Mouse (Mus musculus): ENCODE measurements at regions not wholly inside any gene's neighbourhood (a gene's known extent, or its start where the extent isn't known, plus 50 kb on each side); places are given as distances from the start of the nearest gene placed in this dataset.
A peak's percentile ranks its signal among the peaks of the same experiment; 100 is the strongest.
"Not testable (repeated sequence)": the region's sequence is repeated elsewhere in the genome, so short reads cannot be mapped to it uniquely, and the experiment has no call there.

- not testable (repeated sequence) for DNase-seq
These were observed 99.3 kb downstream of the Gm7489 start for GRCm38 (mm10) chr15:53984006-53984405.

GRCm38 (mm10) chr15:53989888-53990287 lies 105.2 kb downstream of the Gm7489 start:
- DNase-seq = no peak

- no peak for DNase-seq
These were observed 110.6 kb downstream of the Gm7489 start for GRCm38 (mm10) chr15:53995199-53995868.

- no peak for DNase-seq
These were observed 114.0 kb downstream of the Gm7489 start for GRCm38 (mm10) chr15:53998600-53999290.

GRCm38 (mm10) chr15:54033756-54034155 lies 149.1 kb downstream of the Gm7489 start:
- no peak for DNase-seq

- no peak for DNase-seq
These were observed 166.0 kb downstream of the Gm7489 start for GRCm38 (mm10) chr15:54050711-54051110.

- peak; percentile 8 for DNase-seq
These were observed 185.4 kb downstream of the Gm7489 start for GRCm38 (mm10) chr15:54070005-54070634.

GRCm38 (mm10) chr15:54071732-54072131 lies 187.0 kb downstream of the Gm7489 start:
- no peak for DNase-seq

GRCm38 (mm10) chr15:54091301-54091700 lies 206.6 kb downstream of the Gm7489 start:
- no peak for DNase-seq

- DNase-seq = no peak
These were observed 207.7 kb downstream of the Gm7489 start for GRCm38 (mm10) chr15:54092386-54092785.

- DNase-seq = no peak
These were observed 212.8 kb downstream of the Gm7489 start for GRCm38 (mm10) chr15:54097498-54097897.

GRCm38 (mm10) chr15:54112406-54112805 lies 227.7 kb downstream of the Gm7489 start:
- DNase-seq = no peak

- DNase-seq = no peak
These were observed 229.4 kb downstream of the Gm7489 start for GRCm38 (mm10) chr15:54114096-54114512.

GRCm38 (mm10) chr15:54117967-54118538 lies 233.3 kb downstream of the Gm7489 start:
- DNase-seq = no peak

GRCm38 (mm10) chr15:54120456-54120855 lies 235.8 kb downstream of the Gm7489 start:
- no peak for DNase-seq

GRCm38 (mm10) chr15:54164350-54164749 lies 279.6 kb downstream of the Gm7489 start:
- no peak for DNase-seq

- DNase-seq = no peak
These were observed 283.2 kb downstream of the Gm7489 start for GRCm38 (mm10) chr15:54167842-54168361.

GRCm38 (mm10) chr15:54177221-54177620 lies 292.5 kb downstream of the Gm7489 start:
- no peak for DNase-seq

GRCm38 (mm10) chr15:54177791-54178190 lies 293.1 kb downstream of the Gm7489 start:
- no peak for DNase-seq

Data from thymus, postnatal 25 days (tissue).